Mouse (Mus musculus) lung, postnatal 0 days (tissue): ENCODE data around the gene Olfr800. TPM values are rescaled to one million over a fixed set of nuclear protein-coding genes. Genes with fewer than 3 reads are reported as not detected.

Experiments used
- ATAC-seq: fragments of 200-750 bp; cut with Nextera tagmentation; 2 replicates; pipeline ENCODE4 v1.8.0; 2017; ENCODE audit warnings: moderate library complexity
- DNase-seq: peaks from one replicate; pipeline ENCODE4 v3.0.0-alpha.2; 2016; ENCODE audit warnings: low spot score
- H3K27ac ChIP-seq: fragments of 300-500 bp; sonication (generic); 2 replicates; pipeline ENCODE4 v1.5.1; 2014; ENCODE audit warnings: antibody characterized with exemption, mild to moderate bottlenecking, low read length, mixed read lengths
- H3K27me3 ChIP-seq: fragments of 300-500 bp; sonication (generic); replicated peaks from 2 replicates; pipeline ENCODE4 v1.6.1; 2014; ENCODE audit warnings: low read length, mixed read lengths; ENCODE audit not compliant: insufficient read depth
- H3K36me3 ChIP-seq: fragments of 300-500 bp; sonication (generic); 2 replicates; pipeline ENCODE4 v1.6.1; 2014; ENCODE audit warnings: low read length, mixed read lengths; ENCODE audit not compliant: insufficient read depth
- H3K4me1 ChIP-seq: fragments of 300-500 bp; sonication (generic); 2 replicates; pipeline ENCODE4 v1.6.1; 2014; ENCODE audit warnings: antibody characterized with exemption, low read depth, low read length, mixed read lengths; ENCODE audit not compliant: insufficient read depth
- H3K4me2 ChIP-seq: fragments of 300-500 bp; sonication (generic); replicated peaks from 2 replicates; pipeline ENCODE4 v1.6.1; 2014; ENCODE audit warnings: low read depth, mild to moderate bottlenecking, low read length, moderate library complexity, mixed read lengths
- H3K4me3 ChIP-seq: fragments of 300-500 bp; sonication (generic); 2 replicates; pipeline ENCODE4 v1.5.1; 2014; ENCODE audit warnings: low read depth, low read length
- H3K9ac ChIP-seq: fragments of 300-500 bp; sonication (generic); replicated peaks from 2 replicates; pipeline ENCODE4 v1.6.1; 2014; ENCODE audit warnings: low read depth, mild to moderate bottlenecking
- H3K9me3 ChIP-seq: fragments of 300-500 bp; sonication (generic); 2 replicates; pipeline ENCODE4 v1.6.1; 2016; ENCODE audit warnings: low read length, mixed read lengths
- CTCF ChIP-seq: IDR thresholded peaks from 2 replicates; pipeline ENCODE4 v1.5.1; 2016; ENCODE audit warnings: antibody characterized with exemption, mild to moderate bottlenecking
- EP300 ChIP-seq: IDR thresholded peaks from 2 replicates; pipeline ENCODE4 v1.6.1; 2016; ENCODE audit warnings: antibody characterized with exemption, mild to moderate bottlenecking, control low read depth
- WGBS: fragments of 180-500 bp; shearing (Covaris S2); extraction: QIAGEN DNeasy Blood & Tissue Kit; methylation state at CpG from one replicate; pipeline ENCODE4 v1.1.7; 2014; 5-methylcytosine and 5-hydroxymethylcytosine counted together
- polyA plus RNA-seq: library from polyadenylated mRNA; unstranded; fragments of >200 nt; fragmentation: Nextera tagmentation; extraction: Ambion mirVana; gene quantifications from 2 replicates; pipeline ENCODE4 v1.2.1, GENCODE M21; 2015

Gene Olfr800
- not detected in 2 replicates for polyA plus RNA-seq

DNA sequence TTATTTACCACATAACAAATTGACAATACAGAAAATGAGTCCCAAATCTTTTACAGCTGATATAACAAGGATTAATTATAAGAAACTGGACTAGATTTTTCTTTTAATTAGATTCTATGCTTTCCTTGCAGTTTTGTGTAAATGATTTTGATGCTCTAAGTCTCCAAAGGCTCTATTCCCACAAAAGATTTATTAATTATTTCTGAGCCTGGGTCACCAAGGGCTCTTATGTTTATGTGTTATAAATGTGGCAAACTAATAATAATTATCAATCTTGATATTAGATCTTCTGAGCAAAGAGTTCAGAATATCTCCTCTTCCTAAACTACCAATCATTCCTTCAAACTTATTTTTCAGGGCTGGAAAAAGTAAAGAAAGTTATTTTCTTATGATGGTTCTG is at the start of gene Olfr800:
Gene Olfr800 (plus strand): TSS at position 301 of the 400 bp plus-strand sequence.
- no peak within 1 kb of the TSS for H3K4me2 ChIP-seq
- TF ChIP-seq CTCF: no peak
- no peak for TF ChIP-seq EP300
- H3K36me3 ChIP-seq: no peaks in the 10 kb centered on the region
- H3K4me1 ChIP-seq: no peaks in the 10 kb centered on the region
- no peak for DNase-seq
- no peak within 1 kb of the TSS for H3K4me3 ChIP-seq
- no peak within 1 kb of the TSS for H3K27ac ChIP-seq
- ATAC-seq: no peak
- no peaks in the 10 kb centered on the region for H3K27me3 ChIP-seq
- no peaks in the 10 kb centered on the region for H3K9me3 ChIP-seq
- no peak within 1 kb of the TSS for H3K9ac ChIP-seq

DNA sequence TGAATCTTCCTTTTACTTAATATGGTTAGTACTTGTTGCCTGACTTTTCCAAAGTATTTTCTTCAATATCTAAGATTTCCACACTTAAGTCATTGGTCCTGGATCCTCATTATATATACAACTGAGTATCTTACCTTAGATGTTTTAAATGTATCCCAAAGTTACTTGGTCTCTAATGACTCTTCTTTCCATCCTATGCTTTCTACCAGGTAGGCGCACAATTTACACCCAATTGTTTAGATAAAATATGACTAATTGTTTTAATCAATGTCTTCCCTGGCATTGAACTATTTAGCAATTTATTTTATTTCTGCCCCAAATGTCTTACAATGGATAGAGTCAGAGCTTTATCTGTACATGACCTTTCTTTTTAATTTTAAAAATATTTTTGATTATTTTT is 45.0 kb upstream of the Olfr800 start, which contains the start of gene Olfr796:
Gene Olfr796 (minus strand): TSS at position 101 of the 400 bp plus-strand sequence.
- no peak within 1 kb of the TSS for H3K4me3 ChIP-seq
- no peaks in the 10 kb centered on the region for H3K27me3 ChIP-seq
- WGBS: 90% methylated on average over 1 of the region's 1 CpGs
- H3K4me1 ChIP-seq: no peaks in the 10 kb centered on the region
- no peak for TF ChIP-seq CTCF
- TF ChIP-seq EP300: no peak
- H3K9me3 ChIP-seq: no peaks in the 10 kb centered on the region
- no peak within 1 kb of the TSS for H3K4me2 ChIP-seq
- no peak within 1 kb of the TSS for H3K27ac ChIP-seq
- ATAC-seq (no peak), DNase-seq (no peak)
- no peaks in the 10 kb centered on the region for H3K36me3 ChIP-seq
- H3K9ac ChIP-seq: no peak within 1 kb of the TSS

DNA sequence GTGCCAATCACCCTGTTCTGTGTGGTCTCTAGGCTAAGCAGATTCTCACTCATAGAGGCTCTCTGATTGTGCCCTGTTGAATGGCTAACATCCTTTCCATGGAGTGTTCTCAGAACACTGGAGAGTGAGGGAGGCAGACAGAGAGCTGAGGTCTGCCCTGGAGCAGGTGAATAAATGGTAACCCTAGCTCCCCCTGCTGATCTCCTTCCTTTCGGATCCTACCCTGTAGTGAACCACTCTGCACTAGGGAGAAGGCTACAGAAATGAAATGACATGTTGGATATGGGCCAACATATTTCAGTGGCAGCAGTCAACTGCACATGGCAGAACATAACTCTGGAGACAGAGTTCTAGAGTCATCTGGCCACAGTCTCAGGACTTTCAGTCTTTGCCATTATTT is 35.8 kb upstream of the Olfr800 start:
- DNase-seq: no peak
- TF ChIP-seq EP300: no peak
- TF ChIP-seq CTCF: no peak
- Histone ChIP-seq H3K27me3 (no peaks in the 10 kb centered on the region), H3K9ac (no peak overlapping the region), H3K9me3 (no peaks in the 10 kb centered on the region), H3K27ac (no peak overlapping the region), H3K4me2 (no peak overlapping the region), H3K4me3 (no peak overlapping the region), H3K4me1 (no peaks in the 10 kb centered on the region), H3K36me3 (no peaks in the 10 kb centered on the region)
- ATAC-seq: no peak
- 33% methylated on average over 1 of the region's 1 CpGs for WGBS

DNA sequence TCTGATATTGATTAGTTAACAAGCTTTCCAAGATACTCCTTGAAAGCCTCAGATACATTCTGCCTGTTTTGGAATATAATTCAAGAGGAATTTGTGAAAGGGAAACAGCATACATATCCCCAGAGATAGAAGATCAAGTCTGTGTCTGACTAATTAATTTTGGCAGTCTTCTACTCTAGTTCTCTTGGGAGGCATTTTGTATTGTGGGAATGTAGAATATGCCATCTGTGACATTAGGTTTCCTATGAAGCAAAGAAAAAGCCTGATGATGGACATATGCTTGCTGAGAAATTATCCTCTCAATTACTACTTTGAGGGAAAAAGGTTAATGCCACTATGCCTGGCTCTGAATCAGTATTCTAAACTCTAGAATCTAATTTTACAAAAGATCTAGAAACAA is 34.2 kb upstream of the Olfr800 start:
- no peak overlapping the region for H3K4me3 ChIP-seq
- no peak for TF ChIP-seq EP300
- TF ChIP-seq CTCF: no peak
- no peak overlapping the region for H3K27ac ChIP-seq
- no peaks in the 10 kb centered on the region for H3K4me1 ChIP-seq
- ATAC-seq: no peak
- H3K9ac ChIP-seq: no peak overlapping the region
- H3K4me2 ChIP-seq: no peak overlapping the region
- DNase-seq: no peak
- H3K27me3 ChIP-seq: no peaks in the 10 kb centered on the region
- H3K36me3 ChIP-seq: no peaks in the 10 kb centered on the region
- no peaks in the 10 kb centered on the region for H3K9me3 ChIP-seq

DNA sequence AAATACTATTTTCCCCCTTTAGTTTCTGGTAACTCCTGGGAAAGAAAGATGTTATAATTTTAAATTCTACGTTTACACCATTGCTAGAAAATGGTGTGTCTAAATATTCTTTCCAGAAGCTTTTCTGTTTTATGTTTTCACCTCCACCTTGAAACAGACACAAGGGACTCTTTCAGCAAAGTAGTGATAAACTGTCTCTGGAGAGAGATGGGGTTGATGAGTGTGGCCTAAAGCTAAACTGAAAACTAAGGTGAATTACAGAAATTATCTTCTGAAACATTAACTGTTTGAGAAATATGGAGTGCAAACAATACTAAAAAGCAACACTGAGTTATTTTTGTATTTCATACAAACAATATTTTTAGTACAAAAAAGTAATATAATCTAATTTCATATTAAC is 29.7 kb upstream of the Olfr800 start, which contains the start of gene Olfr798:
Gene Olfr798 (minus strand): TSS at position 101 of the 400 bp plus-strand sequence.
- no peak for TF ChIP-seq CTCF
- no peak for TF ChIP-seq EP300
- H3K4me2 ChIP-seq: no peak within 1 kb of the TSS
- DNase-seq (no peak), ATAC-seq (no peak)
- no peak within 1 kb of the TSS for H3K9ac ChIP-seq
- no peaks in the 10 kb centered on the region for H3K27me3 ChIP-seq
- H3K4me1 ChIP-seq: no peaks in the 10 kb centered on the region
- WGBS: 70% methylated on average over 1 of the region's 1 CpGs
- H3K36me3 ChIP-seq: no peaks in the 10 kb centered on the region
- H3K27ac ChIP-seq: no peak within 1 kb of the TSS
- H3K4me3 ChIP-seq: no peak within 1 kb of the TSS
- H3K9me3 ChIP-seq: no peaks in the 10 kb centered on the region

DNA sequence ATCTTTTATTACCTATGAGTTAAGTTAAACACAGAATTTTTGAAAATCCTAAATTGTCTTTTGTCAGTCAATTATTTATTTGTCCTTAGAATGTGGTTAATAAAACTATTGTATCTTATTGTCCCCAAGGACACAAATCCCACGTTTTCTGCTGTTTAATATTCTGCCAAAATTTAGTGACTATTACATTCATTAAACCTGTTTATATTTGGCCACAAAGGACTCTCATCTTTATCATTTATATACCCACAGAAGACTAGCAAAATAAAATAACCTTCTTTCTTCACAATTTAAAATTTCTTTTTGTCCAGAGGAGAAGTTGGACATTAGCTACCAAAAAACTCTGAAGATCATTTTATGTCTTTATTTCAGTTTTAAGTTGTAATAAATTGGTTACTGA is 20.3 kb upstream of the Olfr800 start, which contains the start of gene Olfr799:
Gene Olfr799 (plus strand): TSS at position 301 of the 400 bp plus-strand sequence.
- no peak within 1 kb of the TSS for H3K9ac ChIP-seq
- no peak within 1 kb of the TSS for H3K4me3 ChIP-seq
- ATAC-seq (no peak), DNase-seq (no peak)
- H3K9me3 ChIP-seq: no peaks in the 10 kb centered on the region
- no peaks in the 10 kb centered on the region for H3K36me3 ChIP-seq
- no peaks in the 10 kb centered on the region for H3K27me3 ChIP-seq
- TF ChIP-seq EP300 (no peak), CTCF (no peak)
- WGBS: 19% methylated on average over 1 of the region's 1 CpGs
- no peaks in the 10 kb centered on the region for H3K4me1 ChIP-seq
- H3K4me2 ChIP-seq: no peak within 1 kb of the TSS
- H3K27ac ChIP-seq: no peak within 1 kb of the TSS

DNA sequence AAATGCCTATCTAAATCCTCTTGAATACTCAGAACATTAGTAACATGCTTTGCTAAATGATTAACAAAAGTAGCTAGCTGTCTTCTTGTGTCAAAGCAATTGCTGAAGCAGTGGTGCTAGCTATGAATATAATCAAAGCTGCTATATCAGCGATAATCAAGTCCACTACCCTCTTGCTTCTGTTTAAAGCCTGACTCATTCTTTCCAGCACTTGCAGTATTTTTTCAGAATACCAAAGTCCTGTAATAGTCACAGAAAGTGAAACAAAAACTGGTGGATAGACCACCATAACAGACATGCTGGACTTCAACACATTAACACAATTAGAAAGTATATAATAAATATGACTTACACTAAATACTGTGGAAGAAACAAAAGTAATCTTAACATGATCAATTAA is 5.7 kb upstream of the Olfr800 start:
- Histone ChIP-seq H3K4me2 (no peak overlapping the region), H3K9me3 (no peaks in the 10 kb centered on the region), H3K27ac (no peak overlapping the region), H3K36me3 (no peaks in the 10 kb centered on the region), H3K27me3 (no peaks in the 10 kb centered on the region), H3K9ac (no peak overlapping the region), H3K4me3 (no peak overlapping the region), H3K4me1 (no peaks in the 10 kb centered on the region)
- DNase-seq: no peak
- WGBS: 80% methylated on average over 1 of the region's 1 CpGs
- TF ChIP-seq CTCF (no peak), EP300 (no peak)
- no peak for ATAC-seq
